Mouse (Mus musculus): Measurements from ENCODE around the gene Klhdc1.

Gene Klhdc1

GRCm38 (mm10) chr12:69227776-69228466 is 13.1 kb upstream of the Klhdc1 start, which contains the start of gene Pole2:
Gene Pole2 (minus strand): TSS chr12:69228195.
- DNase-seq (ENCODE audit: low read depth, low spot score) = peak; percentile 89

- no peak for DNase-seq (ENCODE audit: low read depth, low spot score)
These were observed 11.7 kb upstream of the Klhdc1 start for GRCm38 (mm10) chr12:69229251-69229650.

- no peak for DNase-seq (ENCODE audit: low read depth, low spot score)
These were observed 5.2 kb upstream of the Klhdc1 start for GRCm38 (mm10) chr12:69235782-69236181.

- no peak for DNase-seq (ENCODE audit: low read depth, low spot score)
These were observed 2.7 kb upstream of the Klhdc1 start for GRCm38 (mm10) chr12:69238284-69238683.

- DNase-seq (ENCODE audit: low read depth, low spot score) = no peak
These were observed 412 bp downstream of the Klhdc1 start for GRCm38 (mm10) chr12:69241405-69241770.

- DNase-seq (ENCODE audit: low read depth, low spot score) = peak; percentile 66
These were observed 925 bp downstream of the Klhdc1 start for GRCm38 (mm10) chr12:69241771-69242431.

GRCm38 (mm10) chr12:69249766-69250165 is 8.8 kb downstream of the Klhdc1 start:
- DNase-seq (ENCODE audit: low read depth, low spot score) = no peak

- no peak for DNase-seq (ENCODE audit: low read depth, low spot score)
These were observed 9.8 kb downstream of the Klhdc1 start for GRCm38 (mm10) chr12:69250756-69251155.

- DNase-seq (ENCODE audit: low read depth, low spot score) = no peak
These were observed 12.8 kb downstream of the Klhdc1 start for GRCm38 (mm10) chr12:69253806-69254205.

GRCm38 (mm10) chr12:69257836-69258235 is 16.9 kb downstream of the Klhdc1 start:
- DNase-seq (ENCODE audit: low read depth, low spot score) = no peak

- DNase-seq (ENCODE audit: low read depth, low spot score) = no peak
These were observed 21.3 kb downstream of the Klhdc1 start for GRCm38 (mm10) chr12:69262251-69262650.

- DNase-seq (ENCODE audit: low read depth, low spot score) = no peak
These were observed 24.1 kb downstream of the Klhdc1 start for GRCm38 (mm10) chr12:69265031-69265430.

- no peak for DNase-seq (ENCODE audit: low read depth, low spot score)
These were observed 27.1 kb downstream of the Klhdc1 start for GRCm38 (mm10) chr12:69267956-69268632.

- no peak for DNase-seq (ENCODE audit: low read depth, low spot score)
These were observed 28.0 kb downstream of the Klhdc1 start for GRCm38 (mm10) chr12:69268956-69269355.

- DNase-seq (ENCODE audit: low read depth, low spot score) = no peak
These were observed 39.0 kb downstream of the Klhdc1 start for GRCm38 (mm10) chr12:69279931-69280469.

GRCm38 (mm10) chr12:69280915-69281314 is 39.9 kb downstream of the Klhdc1 start:
- DNase-seq (ENCODE audit: low read depth, low spot score) = no peak

GRCm38 (mm10) chr12:69283146-69283545 is 42.2 kb downstream of the Klhdc1 start:
- no peak for DNase-seq (ENCODE audit: low read depth, low spot score)

GRCm38 (mm10) chr12:69287535-69287934 is 46.6 kb downstream of the Klhdc1 start:
- DNase-seq (ENCODE audit: low read depth, low spot score) = no peak

GRCm38 (mm10) chr12:69288699-69289098 is 47.7 kb downstream of the Klhdc1 start:
- no peak for DNase-seq (ENCODE audit: low read depth, low spot score)

- DNase-seq (ENCODE audit: low read depth, low spot score) = no peak
These were observed 51.4 kb downstream of the Klhdc1 start for GRCm38 (mm10) chr12:69292401-69292800.

- DNase-seq (ENCODE audit: low read depth, low spot score) = no peak
These were observed 52.8 kb downstream of the Klhdc1 start for GRCm38 (mm10) chr12:69293815-69294214.

GRCm38 (mm10) chr12:69294936-69295335 is 54.0 kb downstream of the Klhdc1 start:
- DNase-seq (ENCODE audit: low read depth, low spot score) = no peak

All from mesoderm, embryonic 11.5 days (tissue).